Mouse (Mus musculus) lung, postnatal 0 days (tissue): ENCODE data around the gene Nr1h2. TPM values are rescaled to one million over a fixed set of nuclear protein-coding genes. Genes with fewer than 3 reads are reported as not detected.

ENCODE experiments used
- ATAC-seq: fragments of 200-750 bp; cut with Nextera tagmentation; 2 replicates; pipeline ENCODE4 v1.8.0; 2017; ENCODE audit warnings: moderate library complexity
- DNase-seq: peaks from one replicate; pipeline ENCODE4 v3.0.0-alpha.2; 2016; ENCODE audit warnings: low spot score
- H3K27ac ChIP-seq: fragments of 300-500 bp; sonication (generic); 2 replicates; pipeline ENCODE4 v1.5.1; 2014; ENCODE audit warnings: antibody characterized with exemption, mild to moderate bottlenecking, low read length, mixed read lengths
- H3K27me3 ChIP-seq: fragments of 300-500 bp; sonication (generic); replicated peaks from 2 replicates; pipeline ENCODE4 v1.6.1; 2014; ENCODE audit warnings: low read length, mixed read lengths; ENCODE audit not compliant: insufficient read depth
- H3K36me3 ChIP-seq: fragments of 300-500 bp; sonication (generic); 2 replicates; pipeline ENCODE4 v1.6.1; 2014; ENCODE audit warnings: low read length, mixed read lengths; ENCODE audit not compliant: insufficient read depth
- H3K4me1 ChIP-seq: fragments of 300-500 bp; sonication (generic); 2 replicates; pipeline ENCODE4 v1.6.1; 2014; ENCODE audit warnings: antibody characterized with exemption, low read depth, low read length, mixed read lengths; ENCODE audit not compliant: insufficient read depth
- H3K4me2 ChIP-seq: fragments of 300-500 bp; sonication (generic); replicated peaks from 2 replicates; pipeline ENCODE4 v1.6.1; 2014; ENCODE audit warnings: low read depth, mild to moderate bottlenecking, low read length, moderate library complexity, mixed read lengths
- H3K4me3 ChIP-seq: fragments of 300-500 bp; sonication (generic); 2 replicates; pipeline ENCODE4 v1.5.1; 2014; ENCODE audit warnings: low read depth, low read length
- H3K9ac ChIP-seq: fragments of 300-500 bp; sonication (generic); replicated peaks from 2 replicates; pipeline ENCODE4 v1.6.1; 2014; ENCODE audit warnings: low read depth, mild to moderate bottlenecking
- H3K9me3 ChIP-seq: fragments of 300-500 bp; sonication (generic); 2 replicates; pipeline ENCODE4 v1.6.1; 2016; ENCODE audit warnings: low read length, mixed read lengths
- CTCF ChIP-seq: IDR thresholded peaks from 2 replicates; pipeline ENCODE4 v1.5.1; 2016; ENCODE audit warnings: antibody characterized with exemption, mild to moderate bottlenecking
- EP300 ChIP-seq: IDR thresholded peaks from 2 replicates; pipeline ENCODE4 v1.6.1; 2016; ENCODE audit warnings: antibody characterized with exemption, mild to moderate bottlenecking, control low read depth
- WGBS: fragments of 180-500 bp; shearing (Covaris S2); extraction: QIAGEN DNeasy Blood & Tissue Kit; methylation state at CpG from one replicate; pipeline ENCODE4 v1.1.7; 2014; 5-methylcytosine and 5-hydroxymethylcytosine counted together
- polyA plus RNA-seq: library from polyadenylated mRNA; unstranded; fragments of >200 nt; fragmentation: Nextera tagmentation; extraction: Ambion mirVana; gene quantifications from 2 replicates; pipeline ENCODE4 v1.2.1, GENCODE M21; 2015

Nr1h2 gene
- polyA plus RNA-seq, 1 experiment from 2014 or later = 84.3 TPM

GRCm38 (mm10) chr7:44536590-44536968 is 17.2 kb downstream of the Nr1h2 start:
- no peak for TF ChIP-seq EP300
- TF ChIP-seq CTCF = no peak
- H3K4me3 ChIP-seq = no peak overlapping the region
- H3K27ac ChIP-seq = no peak overlapping the region
- DNase-seq (peak; percentile 80), ATAC-seq (peak; percentile 67)
- no peaks in the 10 kb centered on the region for H3K27me3 ChIP-seq
- H3K4me1 ChIP-seq = no peaks in the 10 kb centered on the region
- H3K36me3 ChIP-seq = 0 out of 2 replicates have a peak, but pooled peaks cover 7% of the 10 kb centered on the region
- no peaks in the 10 kb centered on the region for H3K9me3 ChIP-seq
- no peak overlapping the region for H3K9ac ChIP-seq
- no peak overlapping the region for H3K4me2 ChIP-seq
- WGBS = 57% methylated on average over 6 of the region's 6 CpGs

DNA sequence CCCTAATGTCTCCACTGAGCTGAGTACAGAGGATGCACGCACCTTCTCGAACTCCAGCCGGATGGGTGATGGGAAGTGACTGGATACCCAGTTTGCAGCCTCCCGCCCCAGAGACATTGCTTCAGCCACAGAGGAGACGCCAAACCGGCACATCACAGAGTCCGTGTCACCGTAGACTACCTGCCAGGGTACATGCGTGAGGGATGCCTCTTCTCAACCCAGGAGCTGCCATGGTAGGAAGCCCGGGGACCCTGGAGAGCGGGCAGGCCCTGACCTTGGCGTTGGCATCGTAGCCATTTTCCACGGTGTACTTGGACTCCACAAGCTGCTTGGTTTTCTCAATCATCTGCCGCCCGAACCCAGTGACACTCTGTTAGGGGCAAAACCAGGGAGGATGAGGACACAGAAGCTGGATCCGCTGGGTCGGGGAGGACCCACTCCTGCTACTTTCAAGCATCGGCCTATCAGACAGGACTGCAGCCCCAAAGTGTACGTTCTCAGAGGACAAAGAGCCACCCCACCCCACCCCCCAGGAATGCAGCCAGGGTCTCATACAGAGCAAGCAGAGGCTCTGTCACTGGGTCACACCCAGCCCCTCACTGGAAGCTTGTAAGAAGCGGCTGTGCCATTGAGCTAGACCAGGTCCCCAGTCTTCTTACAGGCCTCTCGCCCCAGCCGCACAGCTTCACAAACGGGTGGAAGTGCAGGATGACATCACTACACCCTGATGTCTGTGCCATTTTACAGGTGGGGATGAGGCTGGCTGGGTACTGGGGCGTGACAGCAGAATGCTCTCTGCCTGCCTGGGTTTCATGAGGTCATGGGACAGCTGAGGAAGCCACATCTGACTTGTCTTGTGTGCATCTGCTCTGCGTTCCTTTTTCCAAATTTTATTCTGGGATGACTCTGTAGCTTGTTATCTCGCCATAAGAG is 17.8 kb downstream of the Nr1h2 start:
- Histone ChIP-seq H3K9ac (no peak overlapping the region), H3K9me3 (no peaks in the 10 kb centered on the region), H3K4me2 (no peak overlapping the region), H3K27ac (no peak overlapping the region), H3K27me3 (no peaks in the 10 kb centered on the region), H3K36me3 (0 out of 2 replicates have a peak, but pooled peaks cover 7% of the 10 kb centered on the region), H3K4me3 (no peak overlapping the region), H3K4me1 (no peaks in the 10 kb centered on the region)
- no peak for ATAC-seq
- TF ChIP-seq EP300 (no peak), CTCF (no peak)
- no peak for DNase-seq
- WGBS = 90% methylated on average over 27 of the region's 27 CpGs

DNA sequence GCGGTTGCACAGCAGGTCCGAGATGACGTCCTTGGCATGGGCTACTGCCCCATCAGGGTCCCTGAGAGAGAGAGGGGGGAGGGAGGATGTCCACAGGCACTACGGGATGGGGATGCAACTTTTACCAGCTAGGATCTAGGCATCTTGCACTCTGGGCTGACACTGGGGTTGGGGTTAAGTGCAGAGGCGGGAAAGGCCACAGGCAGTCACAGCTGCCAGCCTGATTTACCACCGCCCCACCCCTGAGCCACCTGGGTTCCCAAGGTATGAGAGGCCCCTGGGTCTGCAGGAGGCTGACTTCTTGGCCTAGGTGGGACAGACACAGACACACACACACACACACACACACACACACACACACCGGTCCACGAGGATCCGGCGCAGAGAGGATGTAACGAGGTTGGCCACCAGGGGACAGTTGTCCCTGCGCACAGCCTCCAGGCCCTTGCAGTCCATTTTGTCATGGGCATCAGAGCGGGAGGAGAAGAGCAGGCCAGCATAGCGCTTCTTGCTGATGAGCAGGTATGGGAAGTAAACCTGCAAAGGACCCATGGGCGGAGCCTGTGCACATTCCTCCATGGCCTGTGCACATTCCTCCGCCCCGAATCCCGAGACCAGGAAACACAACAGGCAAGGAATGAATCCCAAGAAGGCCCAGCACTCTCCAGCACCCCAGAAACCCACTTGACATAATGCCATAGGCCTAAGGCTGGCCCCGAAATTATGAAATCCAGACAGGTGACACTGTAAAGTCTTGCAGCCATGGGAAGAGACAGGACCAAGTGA is 18.9 kb downstream of the Nr1h2 start:
- TF ChIP-seq CTCF (peak; percentile 45), EP300 (no peak)
- 78% methylated on average over 18 of the region's 19 CpGs for WGBS
- no peak overlapping the region for H3K27ac ChIP-seq
- H3K27me3 ChIP-seq = no peaks in the 10 kb centered on the region
- ATAC-seq (no peak), DNase-seq (no peak)
- no peaks in the 10 kb centered on the region for H3K9me3 ChIP-seq
- no peaks in the 10 kb centered on the region for H3K4me1 ChIP-seq
- 0 out of 2 replicates have a peak, but pooled peaks cover 7% of the 10 kb centered on the region for H3K36me3 ChIP-seq
- no peak overlapping the region for H3K4me3 ChIP-seq
- H3K9ac ChIP-seq = no peak overlapping the region
- H3K4me2 ChIP-seq = no peak overlapping the region

GRCm38 (mm10) chr7:44534242-44534641 is 19.5 kb downstream of the Nr1h2 start:
- Histone ChIP-seq H3K36me3 (0 out of 2 replicates have a peak, but pooled peaks cover 1% of the 10 kb centered on the region), H3K4me3 (no peak overlapping the region), H3K4me1 (no peaks in the 10 kb centered on the region), H3K4me2 (no peak overlapping the region), H3K9me3 (no peaks in the 10 kb centered on the region), H3K27me3 (no peaks in the 10 kb centered on the region), H3K27ac (no peak overlapping the region), H3K9ac (no peak overlapping the region)
- no peak for TF ChIP-seq CTCF
- TF ChIP-seq EP300 = no peak
- DNase-seq = no peak
- WGBS = 84% methylated on average over 13 of the region's 13 CpGs
- ATAC-seq = no peak

- H3K4me3 ChIP-seq = no peak overlapping the region
- WGBS = 83% methylated on average over 12 of the region's 12 CpGs
- no peak for ATAC-seq
Observed at GRCm38 (mm10) chr7:44533746-44534045, 20.1 kb downstream of the Nr1h2 start.

GRCm38 (mm10) chr7:44532918-44533745 is 20.6 kb downstream of the Nr1h2 start:
- DNase-seq (no peak), ATAC-seq (no peak)
- H3K9me3 ChIP-seq = no peaks in the 10 kb centered on the region
- H3K27ac ChIP-seq = no peak overlapping the region
- no peaks in the 10 kb centered on the region for H3K4me1 ChIP-seq
- no peaks in the 10 kb centered on the region for H3K36me3 ChIP-seq
- H3K4me3 ChIP-seq = no peak overlapping the region
- 83% methylated on average over 29 of the region's 29 CpGs for WGBS
- TF ChIP-seq CTCF (no peak), EP300 (no peak)
- no peak overlapping the region for H3K4me2 ChIP-seq
- no peak overlapping the region for H3K9ac ChIP-seq
- no peaks in the 10 kb centered on the region for H3K27me3 ChIP-seq

More at GRCm38 (mm10) chr7:44533746-44534045, 20.1 kb downstream of the Nr1h2 start:
- H3K4me2 ChIP-seq = no peak overlapping the region
- DNase-seq = no peak
- TF ChIP-seq EP300 (no peak), CTCF (no peak)
- no peaks in the 10 kb centered on the region for H3K27me3 ChIP-seq
- no peaks in the 10 kb centered on the region for H3K4me1 ChIP-seq
- no peak overlapping the region for H3K27ac ChIP-seq
- no peak overlapping the region for H3K9ac ChIP-seq
- H3K36me3 ChIP-seq = no peaks in the 10 kb centered on the region
- no peaks in the 10 kb centered on the region for H3K9me3 ChIP-seq
